Mouse (Mus musculus): ENCODE data around the gene Cacna2d2. TPM values are rescaled to one million over a fixed set of nuclear protein-coding genes. Genes with fewer than 3 reads are reported as not detected.

Cacna2d2 gene
- polyA plus RNA-seq, 1 experiment from 2014 or later: 0.15 TPM

DNA sequence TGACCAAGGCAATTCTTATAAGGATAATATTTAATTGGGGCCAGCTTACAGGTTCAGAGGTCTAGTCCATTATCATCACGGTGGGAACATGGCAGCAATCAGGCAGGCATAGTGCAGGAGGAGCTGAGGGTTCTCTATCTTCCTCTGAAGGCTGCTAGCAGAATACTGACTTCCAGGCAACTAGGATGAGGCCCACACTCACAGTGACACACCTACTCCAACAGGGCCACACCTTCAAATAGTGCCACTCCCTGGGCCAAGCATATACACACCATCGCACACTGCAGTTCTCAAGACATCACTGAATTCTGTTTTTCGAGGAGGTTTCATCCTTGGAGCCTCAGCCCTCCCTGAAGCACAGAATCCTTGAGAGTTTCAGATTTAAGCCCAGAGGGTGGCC lies 96.9 kb downstream of the Cacna2d2 start:
- Histone ChIP-seq H3K27ac (replicated peaks) (no peak overlapping the region), H3K9me3 (ENCODE audit: control insufficient read depth, low read length) (no peaks in the 10 kb centered on the region), H3K4me2 (replicated peaks; ENCODE audit: low read depth) (no peak overlapping the region), H3K36me3 (ENCODE audit: control insufficient read depth, insufficient read depth, low read length) (no peaks in the 10 kb centered on the region), H3K27me3 (ENCODE audit: control insufficient read depth, insufficient read depth, low read length) (no peaks in the 10 kb centered on the region), H3K4me3 (ENCODE audit: low read depth, low read length) (no peak overlapping the region), H3K4me1 (replicated peaks; ENCODE audit: control insufficient read depth, insufficient read depth) (no peaks in the 10 kb centered on the region), H3K9ac (ENCODE audit: low read length) (no peak overlapping the region)
- DNase-seq (ENCODE audit: low spot score) (no peak), ATAC-seq (ENCODE audit: low FRiP score, low TSS enrichment) (no peak)
- WGBS: 69% methylated on average over 3 of the region's 3 CpGs
- TF ChIP-seq EP300 (optimal IDR thresholded peaks at IDR 0.05) (no peak), CTCF (IDR thresholded peaks at IDR 0.05; ENCODE audit: low read depth) (no peak)

DNA sequence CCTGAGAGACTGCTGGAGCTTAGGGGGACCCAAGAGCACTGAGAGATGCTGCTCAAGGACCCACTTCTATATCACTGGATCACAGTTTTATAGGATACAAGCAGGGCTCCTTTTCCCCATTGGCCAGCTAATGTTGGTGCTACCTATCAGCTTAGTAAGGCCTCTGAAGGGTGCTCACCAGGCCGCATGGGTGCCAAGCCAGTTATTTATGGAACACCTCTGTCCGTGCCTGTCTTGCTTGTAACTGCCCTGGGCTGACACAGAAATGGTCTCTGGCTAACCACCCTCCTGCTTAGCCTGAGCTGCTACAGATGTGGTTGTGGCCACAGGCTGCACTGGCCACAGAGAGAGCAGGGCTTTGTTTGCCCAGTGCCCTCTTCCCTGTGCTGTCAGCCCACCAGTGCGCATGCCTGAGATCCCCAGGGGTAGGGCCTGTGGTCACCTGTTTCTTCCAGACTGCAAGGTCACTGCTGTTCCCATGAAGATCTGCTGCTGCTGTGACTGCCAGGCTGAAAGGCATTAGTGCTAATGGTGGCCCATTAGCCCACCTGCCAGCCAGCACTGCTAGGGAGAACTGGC lies 101.4 kb downstream of the Cacna2d2 start:
- DNase-seq (ENCODE audit: low spot score): no peak
- Histone ChIP-seq H3K4me3 (ENCODE audit: low read depth, low read length) (no peak overlapping the region), H3K36me3 (ENCODE audit: control insufficient read depth, insufficient read depth, low read length) (no peaks in the 10 kb centered on the region), H3K9ac (ENCODE audit: low read length) (no peak overlapping the region), H3K27ac (replicated peaks) (no peak overlapping the region), H3K4me1 (replicated peaks; ENCODE audit: control insufficient read depth, insufficient read depth) (no peaks in the 10 kb centered on the region), H3K9me3 (ENCODE audit: control insufficient read depth, low read length) (no peaks in the 10 kb centered on the region), H3K27me3 (ENCODE audit: control insufficient read depth, insufficient read depth, low read length) (no peaks in the 10 kb centered on the region), H3K4me2 (replicated peaks; ENCODE audit: low read depth) (no peak overlapping the region)
- 84% methylated on average over 3 of the region's 3 CpGs for WGBS
- no peak for TF ChIP-seq EP300 (optimal IDR thresholded peaks at IDR 0.05)
- TF ChIP-seq CTCF (IDR thresholded peaks at IDR 0.05; ENCODE audit: low read depth): no peak
- ATAC-seq (ENCODE audit: low FRiP score, low TSS enrichment): no peak

DNA sequence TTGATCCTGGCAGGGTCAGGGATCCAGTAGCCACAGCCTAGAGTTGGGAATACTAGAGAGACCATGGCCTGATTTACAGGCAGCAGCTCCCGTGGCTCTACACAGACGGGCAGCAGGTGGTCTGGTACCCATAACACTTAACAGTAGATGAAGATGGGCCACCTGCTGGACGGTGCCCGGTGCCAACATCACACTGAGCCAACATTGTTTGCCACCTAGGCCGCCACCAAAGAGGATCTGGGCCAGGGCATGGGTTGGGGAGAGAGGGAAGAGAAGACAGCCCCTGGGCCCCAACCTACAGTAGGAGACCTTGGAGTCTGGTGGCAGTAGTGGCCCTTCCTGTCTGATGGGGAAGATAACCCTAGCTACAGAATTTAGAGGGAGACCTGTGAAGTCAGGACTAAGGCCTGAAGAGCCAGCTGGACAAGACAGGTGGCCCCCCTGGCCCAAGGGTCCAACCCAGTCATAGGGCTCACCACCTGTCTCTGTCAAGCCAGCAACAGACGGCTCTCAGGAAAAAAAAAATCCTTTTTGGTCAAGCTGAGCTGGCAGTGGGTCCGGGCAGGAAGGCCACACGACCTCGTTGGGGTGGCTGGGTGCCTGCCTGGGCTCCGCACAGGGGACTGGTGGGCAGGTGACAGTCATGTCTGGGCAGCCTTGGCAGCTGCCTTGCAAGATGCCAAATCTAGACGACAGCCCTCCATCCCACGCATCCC lies 102.9 kb downstream of the Cacna2d2 start:
- no peak overlapping the region for H3K27ac ChIP-seq (replicated peaks)
- H3K27me3 ChIP-seq (ENCODE audit: control insufficient read depth, insufficient read depth, low read length): no peaks in the 10 kb centered on the region
- no peak overlapping the region for H3K4me3 ChIP-seq (ENCODE audit: low read depth, low read length)
- no peaks in the 10 kb centered on the region for H3K36me3 ChIP-seq (ENCODE audit: control insufficient read depth, insufficient read depth, low read length)
- no peaks in the 10 kb centered on the region for H3K9me3 ChIP-seq (ENCODE audit: control insufficient read depth, low read length)
- TF ChIP-seq EP300 (optimal IDR thresholded peaks at IDR 0.05) (no peak), CTCF (IDR thresholded peaks at IDR 0.05; ENCODE audit: low read depth) (no peak)
- no peaks in the 10 kb centered on the region for H3K4me1 ChIP-seq (replicated peaks; ENCODE audit: control insufficient read depth, insufficient read depth)
- H3K9ac ChIP-seq (ENCODE audit: low read length): no peak overlapping the region
- WGBS: 87% methylated on average over 12 of the region's 12 CpGs
- no peak overlapping the region for H3K4me2 ChIP-seq (replicated peaks; ENCODE audit: low read depth)
- DNase-seq (ENCODE audit: low spot score): no peak
- ATAC-seq (ENCODE audit: low FRiP score, low TSS enrichment): no peak

DNA sequence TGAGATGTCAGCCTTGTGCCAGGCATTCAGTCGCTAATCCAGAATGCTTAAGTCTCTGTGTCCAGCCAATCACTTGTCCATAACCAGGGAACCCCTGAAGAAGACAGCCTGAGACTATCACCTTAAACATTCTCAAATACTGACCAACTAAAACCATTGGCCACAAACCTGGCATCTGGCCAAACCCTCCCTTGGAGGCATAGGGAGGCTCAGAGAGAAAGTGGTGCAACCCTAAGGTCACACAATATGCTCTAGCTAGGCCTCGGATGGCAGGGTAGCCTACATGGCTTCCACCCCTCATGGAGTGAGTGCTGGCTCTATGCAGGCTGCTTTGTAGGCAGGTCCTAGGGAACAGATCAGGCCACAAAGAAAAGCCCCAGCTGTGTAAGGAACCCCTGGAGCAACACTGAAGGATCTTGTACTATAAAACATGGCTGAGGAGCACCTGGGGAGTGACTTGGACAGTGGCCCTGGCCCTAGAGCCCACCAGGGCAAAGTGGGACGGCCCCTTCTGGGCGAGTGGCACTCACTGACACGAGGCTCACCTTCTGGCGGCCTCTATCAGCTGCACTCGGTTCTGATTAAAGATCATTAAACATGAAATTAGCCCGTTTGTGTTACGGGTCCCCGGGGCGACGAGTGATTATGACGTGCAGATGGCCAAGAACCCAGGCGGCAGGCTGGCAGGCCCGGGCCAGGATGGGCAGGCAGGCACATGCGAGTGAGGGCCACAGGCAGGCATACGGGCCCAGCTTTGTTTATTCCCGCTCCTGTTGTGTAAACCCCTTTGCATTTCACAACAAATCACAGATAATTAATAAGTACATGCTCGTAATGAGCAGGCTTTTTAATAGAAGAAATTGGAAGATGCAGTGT lies 105.5 kb downstream of the Cacna2d2 start:
- no peak overlapping the region for H3K4me2 ChIP-seq (replicated peaks; ENCODE audit: low read depth)
- ATAC-seq (ENCODE audit: low FRiP score, low TSS enrichment): no peak
- no peaks in the 10 kb centered on the region for H3K36me3 ChIP-seq (ENCODE audit: control insufficient read depth, insufficient read depth, low read length)
- TF ChIP-seq EP300 (optimal IDR thresholded peaks at IDR 0.05) (no peak), CTCF (IDR thresholded peaks at IDR 0.05; ENCODE audit: low read depth) (no peak)
- no peaks in the 10 kb centered on the region for H3K9me3 ChIP-seq (ENCODE audit: control insufficient read depth, low read length)
- no peaks in the 10 kb centered on the region for H3K27me3 ChIP-seq (ENCODE audit: control insufficient read depth, insufficient read depth, low read length)
- no peak for DNase-seq (ENCODE audit: low spot score)
- 78% methylated on average over 19 of the region's 19 CpGs for WGBS
- no peaks in the 10 kb centered on the region for H3K4me1 ChIP-seq (replicated peaks; ENCODE audit: control insufficient read depth, insufficient read depth)
- H3K9ac ChIP-seq (ENCODE audit: low read length): no peak overlapping the region
- no peak overlapping the region for H3K4me3 ChIP-seq (ENCODE audit: low read depth, low read length)
- H3K27ac ChIP-seq (replicated peaks): no peak overlapping the region

DNA sequence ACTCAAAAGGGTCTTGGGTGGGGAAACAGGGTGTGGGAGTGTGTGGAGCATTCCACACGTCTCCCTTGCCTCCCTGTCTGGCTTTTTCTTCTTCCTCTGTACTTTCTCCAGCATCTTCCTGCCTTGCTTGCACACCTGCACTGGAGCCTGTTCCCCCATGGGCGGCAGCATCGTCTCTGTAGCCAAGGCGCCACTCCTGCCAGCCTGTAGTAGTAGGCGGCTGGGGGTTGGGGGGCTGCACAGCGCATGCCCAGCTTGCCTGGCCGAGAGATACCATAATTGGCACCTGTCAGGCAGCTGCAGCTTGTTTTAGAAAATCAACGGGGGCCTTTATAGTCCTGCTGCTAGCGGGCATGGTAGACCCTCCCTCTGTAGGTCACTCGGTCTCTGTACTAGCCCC lies 108.9 kb downstream of the Cacna2d2 start:
- WGBS: 60% methylated on average over 10 of the region's 10 CpGs
- Histone ChIP-seq H3K9ac (ENCODE audit: low read length) (no peak overlapping the region), H3K4me2 (replicated peaks; ENCODE audit: low read depth) (no peak overlapping the region), H3K27ac (replicated peaks) (no peak overlapping the region), H3K9me3 (ENCODE audit: control insufficient read depth, low read length) (no peaks in the 10 kb centered on the region), H3K36me3 (ENCODE audit: control insufficient read depth, insufficient read depth, low read length) (no peaks in the 10 kb centered on the region), H3K4me1 (replicated peaks; ENCODE audit: control insufficient read depth, insufficient read depth) (no peaks in the 10 kb centered on the region), H3K27me3 (ENCODE audit: control insufficient read depth, insufficient read depth, low read length) (no peaks in the 10 kb centered on the region; the same call in 1 of the 2 replicates), H3K4me3 (ENCODE audit: low read depth, low read length) (no peak overlapping the region)
- ATAC-seq (ENCODE audit: low FRiP score, low TSS enrichment) (no peak), DNase-seq (ENCODE audit: low spot score) (no peak)
- TF ChIP-seq EP300 (optimal IDR thresholded peaks at IDR 0.05): no peak
- TF ChIP-seq CTCF (IDR thresholded peaks at IDR 0.05; ENCODE audit: low read depth): no peak

Data from stomach, postnatal 0 days (tissue).